Mouse (Mus musculus): Measurements from ENCODE around the gene Rgs6. TPM values are rescaled to one million over a fixed set of nuclear protein-coding genes. Genes with fewer than 3 reads are reported as not detected.

Rgs6 gene
- total and polyA plus RNA-seq, 3 experiments: 7.3 to 12.6 (median 10.2) TPM

DNA sequence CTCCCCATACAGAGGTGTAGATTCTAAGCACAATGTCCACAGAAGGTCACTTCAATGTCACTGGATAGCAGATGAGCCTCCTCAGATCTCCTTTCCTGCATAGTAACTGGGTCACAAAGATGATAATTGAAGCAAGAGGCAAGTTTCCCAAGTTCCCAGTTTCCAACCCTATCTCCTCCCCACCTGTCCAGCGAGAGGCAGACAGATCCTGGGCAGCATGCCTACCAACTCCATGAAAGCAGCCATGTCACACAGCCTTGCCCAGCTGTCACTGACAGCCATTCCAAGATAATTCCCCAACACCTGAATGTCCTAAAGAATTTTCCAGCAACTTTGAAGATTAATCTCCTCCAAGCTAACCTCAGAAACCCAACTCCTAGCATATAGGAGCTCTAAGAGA, 399.6 kb downstream of the Rgs6 start:
- no peak overlapping the region for H3K4me3 ChIP-seq
- WGBS: 52% methylated on average over 1 of the region's 1 CpGs
- peak in 1 of 2 experiments; percentile 7 for DNase-seq
- no peaks in the 10 kb centered on the region for H3K79me2 ChIP-seq (replicated peaks; ENCODE audit: control insufficient read depth, insufficient read depth, low read length)
- intact Hi-C loops (cut with DNase I): no loop called here
- no peaks in the 10 kb centered on the region for H3K27me3 ChIP-seq (ENCODE audit: control insufficient read depth, insufficient read depth, low read length)
- H3K9ac ChIP-seq (ENCODE audit: low read depth, low read length): no peak overlapping the region
- H3K36me3 ChIP-seq (ENCODE audit: control insufficient read depth, insufficient read depth, low read length): no peaks in the 10 kb centered on the region; the same call in 1 of the 2 replicates
- TF ChIP-seq EP300 (IDR thresholded peaks at IDR 0.05; ENCODE audit: insufficient read depth, low read depth, low read length) (no peak), POLR2A (IDR thresholded peaks at IDR 0.05; ENCODE audit: insufficient read depth, low read depth, low read length) (no peak), CTCF (IDR thresholded peaks at IDR 0.05) (no peak)
- H3K4me1 ChIP-seq (ENCODE audit: control insufficient read depth, insufficient read depth, low read length): peaks cover 1% of the 10 kb centered on the region; the same call in 1 of the 2 replicates
- no peak overlapping the region for H3K27ac ChIP-seq

GRCm38 (mm10) chr12:82993905-82994304, 405.8 kb downstream of the Rgs6 start:
- Histone ChIP-seq H3K4me1 (ENCODE audit: control insufficient read depth, insufficient read depth, low read length) (no peaks in the 10 kb centered on the region; the same call in 1 of the 2 replicates), H3K27ac (no peak overlapping the region), H3K9ac (ENCODE audit: low read depth, low read length) (no peak overlapping the region), H3K4me3 (no peak overlapping the region), H3K36me3 (ENCODE audit: control insufficient read depth, insufficient read depth, low read length) (no peaks in the 10 kb centered on the region), H3K79me2 (replicated peaks; ENCODE audit: control insufficient read depth, insufficient read depth, low read length) (no peaks in the 10 kb centered on the region), H3K27me3 (ENCODE audit: control insufficient read depth, insufficient read depth, low read length) (no peaks in the 10 kb centered on the region)
- DNase-seq: no peak
- TF ChIP-seq CTCF (IDR thresholded peaks at IDR 0.05) (no peak), EP300 (IDR thresholded peaks at IDR 0.05; ENCODE audit: insufficient read depth, low read depth, low read length) (no peak), POLR2A (IDR thresholded peaks at IDR 0.05; ENCODE audit: insufficient read depth, low read depth, low read length) (no peak)
- WGBS: 56% methylated on average over 4 of the region's 4 CpGs
- intact Hi-C loops (cut with DNase I): no loop called here

DNA sequence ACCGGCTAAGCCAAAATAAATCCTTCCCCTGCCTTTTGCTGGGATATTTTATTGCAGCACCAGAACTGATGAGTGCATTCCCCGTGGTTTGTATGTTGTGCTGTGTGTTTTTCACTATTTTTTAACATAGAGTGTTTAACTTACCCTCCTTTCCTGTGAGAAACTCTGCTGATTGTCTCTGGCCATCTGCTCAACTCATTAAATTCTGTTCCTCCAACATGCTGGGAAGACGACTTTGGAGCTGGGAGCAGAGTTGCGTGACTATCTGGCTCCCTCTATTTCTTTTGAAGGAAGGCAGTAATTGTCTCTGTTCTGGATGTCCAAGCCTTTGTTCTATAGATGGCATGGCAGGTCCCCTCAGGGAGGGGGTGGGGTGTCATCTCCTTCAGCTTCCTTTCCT, 408.7 kb downstream of the Rgs6 start:
- intact Hi-C loops (cut with DNase I): loop anchor here (5.0 kb wide), 1 partner anchor 34 kb away; no protein-coding TSS in a partner anchor
- no peak for TF ChIP-seq CTCF (IDR thresholded peaks at IDR 0.05)
- TF ChIP-seq POLR2A (IDR thresholded peaks at IDR 0.05; ENCODE audit: insufficient read depth, low read depth, low read length): no peak
- TF ChIP-seq EP300 (IDR thresholded peaks at IDR 0.05; ENCODE audit: insufficient read depth, low read depth, low read length): no peak
- Histone ChIP-seq H3K79me2 (replicated peaks; ENCODE audit: control insufficient read depth, insufficient read depth, low read length) (no peaks in the 10 kb centered on the region), H3K27ac (no peak overlapping the region), H3K36me3 (ENCODE audit: control insufficient read depth, insufficient read depth, low read length) (no peaks in the 10 kb centered on the region), H3K4me3 (no peak overlapping the region), H3K27me3 (ENCODE audit: control insufficient read depth, insufficient read depth, low read length) (no peaks in the 10 kb centered on the region), H3K9ac (ENCODE audit: low read depth, low read length) (no peak overlapping the region), H3K4me1 (ENCODE audit: control insufficient read depth, insufficient read depth, low read length) (peaks cover 2% of the 10 kb centered on the region)
- no peak for DNase-seq
- 40% methylated on average over 4 of the region's 4 CpGs for WGBS

DNA sequence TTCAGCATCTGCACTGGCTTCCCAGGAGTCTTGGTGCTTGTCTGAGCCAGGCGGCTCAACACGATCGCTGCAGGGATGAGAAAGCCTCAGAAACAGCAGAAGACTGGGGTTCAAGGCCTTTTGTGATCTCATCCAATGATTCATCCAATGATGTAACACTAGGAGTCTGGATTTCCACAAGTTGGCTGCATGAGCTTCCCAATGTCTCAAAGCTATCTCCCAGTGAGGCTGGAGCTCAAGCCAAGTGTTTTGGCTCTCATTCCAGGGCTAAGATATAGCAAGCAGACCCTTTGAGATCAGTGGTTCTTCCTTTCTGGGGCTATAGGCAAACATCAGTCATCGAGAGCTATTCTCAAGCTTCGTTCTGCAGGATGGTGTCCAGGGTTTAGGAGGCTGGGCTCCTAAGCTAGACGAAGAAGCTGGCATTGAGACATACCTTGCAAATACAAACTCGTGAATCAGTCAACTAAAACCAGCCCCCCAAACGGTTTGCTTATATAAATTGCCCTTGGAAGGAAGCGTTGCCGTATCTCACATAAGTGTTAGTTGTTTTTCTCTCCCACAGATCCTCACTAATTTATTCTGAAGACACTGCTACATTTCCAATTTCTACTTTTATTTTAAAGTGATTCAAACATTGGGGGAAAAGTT, 410.7 kb downstream of the Rgs6 start:
- no peaks in the 10 kb centered on the region for H3K79me2 ChIP-seq (replicated peaks; ENCODE audit: control insufficient read depth, insufficient read depth, low read length)
- peak; percentile 41 to 61 for DNase-seq
- peaks cover 2% of the 10 kb centered on the region for H3K4me1 ChIP-seq (ENCODE audit: control insufficient read depth, insufficient read depth, low read length)
- 73% methylated on average over 10 of the region's 10 CpGs for WGBS
- peak overlapping the region; percentile 36 for H3K27ac ChIP-seq
- no peak overlapping the region for H3K4me3 ChIP-seq
- H3K27me3 ChIP-seq (ENCODE audit: control insufficient read depth, insufficient read depth, low read length): no peaks in the 10 kb centered on the region
- H3K9ac ChIP-seq (ENCODE audit: low read depth, low read length): no peak overlapping the region
- intact Hi-C loops (cut with DNase I): loop anchor here (5.0 kb wide), 1 partner anchor 37 kb away; no protein-coding TSS in a partner anchor
- TF ChIP-seq CTCF (IDR thresholded peaks at IDR 0.05): no peak
- no peak for TF ChIP-seq POLR2A (IDR thresholded peaks at IDR 0.05; ENCODE audit: insufficient read depth, low read depth, low read length)
- no peak for TF ChIP-seq EP300 (IDR thresholded peaks at IDR 0.05; ENCODE audit: insufficient read depth, low read depth, low read length)
- H3K36me3 ChIP-seq (ENCODE audit: control insufficient read depth, insufficient read depth, low read length): no peaks in the 10 kb centered on the region

GRCm38 (mm10) chr12:82999333-83000032, 411.4 kb downstream of the Rgs6 start:
- WGBS: 66% methylated on average over 7 of the region's 7 CpGs
- peak overlapping the region; percentile 10; the same call in 1 of the 2 replicates for H3K27ac ChIP-seq
- H3K4me1 ChIP-seq (ENCODE audit: control insufficient read depth, insufficient read depth, low read length): peaks cover 2% of the 10 kb centered on the region
- no peaks in the 10 kb centered on the region for H3K36me3 ChIP-seq (ENCODE audit: control insufficient read depth, insufficient read depth, low read length)
- no peaks in the 10 kb centered on the region for H3K27me3 ChIP-seq (ENCODE audit: control insufficient read depth, insufficient read depth, low read length)
- no peak overlapping the region for H3K9ac ChIP-seq (ENCODE audit: low read depth, low read length)
- H3K4me3 ChIP-seq: no peak overlapping the region
- DNase-seq: peak; percentile 59 to 74
- intact Hi-C loops (cut with DNase I): loop anchor here (5.0 kb wide), 1 partner anchor 37 kb away; no protein-coding TSS in a partner anchor
- TF ChIP-seq POLR2A (IDR thresholded peaks at IDR 0.05; ENCODE audit: insufficient read depth, low read depth, low read length) (no peak), EP300 (IDR thresholded peaks at IDR 0.05; ENCODE audit: insufficient read depth, low read depth, low read length) (0 out of 2 replicates have a peak, but pooled peaks have one; percentile 43)
- H3K79me2 ChIP-seq (replicated peaks; ENCODE audit: control insufficient read depth, insufficient read depth, low read length): no peaks in the 10 kb centered on the region

All from heart, adult 2 months (tissue).